Mouse (Mus musculus) stomach, postnatal 0 days (tissue): ENCODE data around the gene Hmgcr.

Source experiments
- CTCF ChIP-seq: IDR thresholded peaks from 2 replicates; pipeline ENCODE4 v1.5.1; 2016; ENCODE audit warnings: antibody characterized with exemption, low read depth, mild to moderate bottlenecking, moderate library complexity
- EP300 ChIP-seq: optimal IDR thresholded peaks from 2 replicates; pipeline ENCODE3; 2016; ENCODE audit warnings: antibody characterized with exemption

- TF ChIP-seq CTCF (no peak; the same call in 1 of the 2 replicates), EP300 (no peak)
These were observed at the start of gene Hmgcr for GRCm38 (mm10) chr13:96670406-96671077.
